Mouse (Mus musculus) frontal cortex, postnatal 25 days (tissue): ENCODE measurements at regions not wholly inside any gene's neighbourhood (a gene's known extent, or its start where the extent isn't known, plus 50 kb on each side); places are given as distances from the start of the nearest gene placed in this dataset.

Source experiments
- DNase-seq, 2 experiments: peaks; one replicate each; pipeline ENCODE4 v3.0.0; 2022; ENCODE audit warnings: low spot score in 2 of 2

GRCm38 (mm10) chr19:51102411-51102810, 424.0 kb upstream of the Sorcs1 start:
- DNase-seq, result no peak

DNA sequence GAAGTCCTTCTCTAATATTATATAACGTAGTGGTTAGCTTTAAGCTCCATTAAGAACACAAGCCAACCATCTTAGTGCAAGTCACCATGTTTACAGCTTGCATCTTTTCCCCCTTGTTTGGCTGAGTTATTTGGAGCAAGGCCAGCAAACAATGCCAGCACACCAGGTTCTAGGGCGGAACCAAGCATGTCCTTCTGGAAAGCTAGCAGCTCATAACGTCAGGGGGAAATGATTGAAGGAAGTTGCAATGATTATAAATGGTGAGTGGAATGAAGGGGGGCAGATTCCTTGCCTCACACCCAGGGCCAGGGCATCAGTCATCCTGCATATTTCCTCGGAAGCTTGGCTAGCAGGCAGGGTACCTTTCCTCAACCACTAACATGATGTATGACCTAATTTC, 396.3 kb upstream of the Sorcs1 start:
- DNase-seq, result no peak

DNA sequence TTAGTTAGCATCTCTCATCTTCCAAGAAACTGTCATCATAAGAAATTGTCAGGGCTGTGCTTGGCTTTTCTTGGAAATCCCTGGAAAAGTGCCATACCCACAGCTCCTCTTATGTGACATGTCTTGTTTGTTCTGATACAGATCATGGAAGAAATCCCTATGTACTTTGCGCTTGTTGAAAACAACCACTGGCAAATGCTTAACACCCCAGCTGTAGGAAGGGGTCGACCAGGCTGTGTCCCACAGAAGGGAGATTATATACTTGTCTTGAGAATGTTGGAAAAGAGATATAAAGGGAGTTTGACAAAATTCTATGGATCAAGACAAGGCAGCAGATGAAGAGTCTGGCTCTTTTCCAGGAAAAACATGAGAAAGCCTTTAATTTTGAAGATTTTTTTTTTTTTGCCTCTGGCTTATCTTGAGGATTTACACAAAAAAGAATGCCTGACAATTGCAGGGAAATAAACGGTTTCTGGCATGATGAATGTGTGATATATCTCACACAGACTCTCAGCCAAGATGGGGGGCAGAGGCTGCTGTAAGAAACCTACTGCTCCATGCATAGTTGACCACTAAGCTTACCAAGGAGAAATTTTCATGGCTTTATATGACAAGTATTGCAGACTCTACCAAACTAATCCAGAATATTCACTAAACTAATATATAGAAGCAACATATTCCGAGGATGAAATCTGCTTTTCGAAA, 381.7 kb upstream of the Sorcs1 start:
- DNase-seq, result no peak

GRCm38 (mm10) chr19:51043544-51043943, 365.1 kb upstream of the Sorcs1 start:
- no peak for DNase-seq

DNA sequence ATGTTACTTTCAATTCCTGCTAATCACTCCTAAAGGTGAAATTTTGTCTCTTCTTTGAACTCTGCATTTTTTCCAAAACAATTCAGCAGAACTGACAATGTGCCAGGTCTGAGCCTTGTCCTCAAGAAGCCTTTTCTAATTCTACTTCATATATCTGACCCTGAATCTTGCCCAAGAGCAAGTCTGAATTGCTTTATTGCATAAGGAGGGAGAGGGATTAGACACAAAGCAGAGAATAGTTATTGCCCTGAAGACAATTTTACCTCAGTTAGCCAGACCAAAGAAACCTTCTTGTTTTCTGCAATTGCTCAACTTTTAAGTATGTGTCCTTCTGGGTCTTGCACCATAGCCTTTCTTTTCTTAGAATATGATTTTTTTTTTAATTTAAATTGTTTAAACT, 316.0 kb upstream of the Sorcs1 start:
- DNase-seq, result no peak

GRCm38 (mm10) chr19:50971066-50971465, 292.6 kb upstream of the Sorcs1 start:
- DNase-seq, result no peak

GRCm38 (mm10) chr19:50961910-50962309, 283.5 kb upstream of the Sorcs1 start:
- no peak for DNase-seq

- peak in 1 of 2 experiments; percentile 4 for DNase-seq
Measured at GRCm38 (mm10) chr19:50945006-50945405, 266.6 kb upstream of the Sorcs1 start.

DNA sequence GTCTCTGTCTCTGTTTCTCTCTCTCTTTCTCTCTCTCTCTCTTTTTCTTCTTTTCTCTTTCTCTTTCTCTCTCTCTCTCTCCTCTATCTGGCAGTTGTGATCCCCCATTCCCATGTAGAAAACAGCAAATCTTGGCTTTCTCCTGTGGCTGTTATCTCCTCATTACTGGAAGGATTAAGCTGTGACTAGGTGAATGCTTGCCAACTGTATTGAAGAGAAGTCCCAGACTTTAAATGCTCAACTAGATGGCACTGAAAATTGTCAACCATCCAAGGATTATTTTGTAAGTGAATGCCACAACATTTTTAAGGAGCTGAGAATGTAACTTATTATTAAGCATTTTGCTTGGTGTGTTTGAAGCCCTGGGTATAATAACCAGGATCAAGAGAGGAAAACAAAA, 233.2 kb upstream of the Sorcs1 start:
- DNase-seq, result no peak

GRCm38 (mm10) chr19:50910674-50911073, 232.2 kb upstream of the Sorcs1 start:
- no peak for DNase-seq

GRCm38 (mm10) chr19:50908751-50909150, 230.3 kb upstream of the Sorcs1 start:
- DNase-seq, result no peak

- no peak for DNase-seq
Measured at GRCm38 (mm10) chr19:50893755-50894154, 215.3 kb upstream of the Sorcs1 start.

DNA sequence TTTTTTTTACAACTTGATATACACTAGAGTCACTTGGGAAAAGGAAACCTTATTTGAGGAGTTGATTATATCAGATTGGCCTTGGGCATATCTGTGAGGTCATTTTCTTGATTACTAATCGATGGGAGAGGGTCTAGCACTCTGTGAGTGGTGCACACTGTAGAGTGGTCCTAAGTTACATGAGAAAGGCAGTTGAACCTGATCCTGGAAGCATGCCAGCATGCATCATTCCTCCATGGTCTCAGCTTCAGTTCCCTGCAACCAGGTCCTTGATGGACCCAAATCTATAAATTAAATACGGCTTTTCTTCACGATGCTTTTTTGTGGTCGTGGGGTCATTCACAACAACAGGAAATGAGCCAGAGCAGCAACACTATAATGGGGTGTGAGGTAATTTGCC, 194.2 kb upstream of the Sorcs1 start:
- DNase-seq, result no peak

GRCm38 (mm10) chr19:50872144-50872543, 193.7 kb upstream of the Sorcs1 start:
- DNase-seq, result no peak

DNA sequence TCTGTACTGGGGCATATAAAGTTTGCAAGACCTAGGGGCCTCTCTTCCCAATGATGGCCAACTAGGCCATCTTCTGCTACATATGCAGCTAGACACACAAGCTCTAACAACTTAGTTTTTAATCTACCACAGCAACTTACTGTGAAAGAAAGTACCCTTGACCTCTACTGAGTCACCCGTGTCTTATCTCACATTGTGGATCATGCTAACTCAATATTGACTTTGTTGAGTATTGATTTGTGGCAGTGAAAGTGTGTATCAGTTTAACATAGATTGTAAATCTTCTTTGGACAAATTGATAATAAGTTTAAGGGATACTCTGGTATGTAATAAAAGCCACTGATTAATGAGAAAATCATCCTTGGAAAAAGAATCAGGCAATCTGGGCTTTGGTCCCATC, 176.4 kb upstream of the Sorcs1 start:
- DNase-seq, result no peak

DNA sequence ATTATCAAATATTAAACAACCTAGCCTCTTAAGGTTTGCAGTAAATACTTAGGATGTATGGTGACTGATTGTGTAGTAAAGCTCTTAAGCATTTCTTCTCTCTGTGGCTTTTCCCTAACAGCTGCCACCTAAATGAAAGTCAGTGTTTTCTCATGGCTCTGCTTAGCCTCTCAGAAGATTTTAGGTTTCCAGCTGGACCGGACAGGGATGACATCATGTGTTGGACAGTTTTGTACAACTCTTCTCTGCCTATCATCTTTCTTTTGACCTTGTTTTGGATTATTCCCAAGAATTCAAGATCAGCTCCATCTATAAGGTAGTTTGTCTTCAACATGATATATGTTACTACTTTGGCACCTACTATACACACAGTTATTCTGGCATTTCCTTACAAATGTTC, 162.1 kb upstream of the Sorcs1 start:
- DNase-seq, result no peak
